Mouse (Mus musculus) liver, embryonic 15.5 days (tissue): ENCODE results near the gene Adamts13. TPM values are rescaled to one million over a fixed set of nuclear protein-coding genes. Genes with fewer than 3 reads are reported as not detected.

Source experiments
- ATAC-seq: fragments of 200-750 bp; cut with Nextera tagmentation; 2 replicates; pipeline ENCODE4 v1.8.0; 2017; ENCODE audit warnings: moderate number of reproducible peaks, mild to moderate bottlenecking, moderate library complexity; ENCODE audit not compliant: insufficient read depth
- H3K27ac ChIP-seq: fragments of 300-500 bp; sonication (generic); replicated peaks from 2 replicates; pipeline ENCODE4 v1.5.1; 2015; ENCODE audit warnings: mild to moderate bottlenecking, inconsistent platforms
- H3K27me3 ChIP-seq: fragments of 300-500 bp; sonication (generic); 2 replicates; pipeline ENCODE4 v1.6.1; 2015; ENCODE audit warnings: mild to moderate bottlenecking, inconsistent platforms
- H3K36me3 ChIP-seq: fragments of 300-500 bp; sonication (generic); replicated peaks from 2 replicates; pipeline ENCODE4 v1.6.1; 2015; ENCODE audit warnings: moderate library complexity, mild to moderate bottlenecking, inconsistent platforms
- H3K4me1 ChIP-seq: fragments of 300-500 bp; sonication (generic); replicated peaks from 2 replicates; pipeline ENCODE4 v1.6.1; 2015; ENCODE audit warnings: inconsistent platforms
- H3K4me2 ChIP-seq: fragments of 300-500 bp; sonication (generic); 2 replicates; pipeline ENCODE4 v1.6.1; 2015; ENCODE audit warnings: moderate library complexity, mild to moderate bottlenecking, inconsistent platforms
- H3K4me3 ChIP-seq: fragments of 300-500 bp; sonication (generic); replicated peaks from 2 replicates; pipeline ENCODE4 v1.5.1; 2015; ENCODE audit warnings: mild to moderate bottlenecking, inconsistent platforms
- H3K9ac ChIP-seq: fragments of 300-500 bp; sonication (generic); 2 replicates; pipeline ENCODE4 v1.6.1; 2015; ENCODE audit warnings: moderate library complexity, mild to moderate bottlenecking, inconsistent platforms
- H3K9me3 ChIP-seq: fragments of 300-500 bp; sonication (generic); replicated peaks from 2 replicates; pipeline ENCODE4 v1.6.1; 2016; ENCODE audit warnings: inconsistent platforms
- WGBS: fragments of 180-500 bp; shearing (Covaris S2); methylation state at CpG from one replicate; pipeline ENCODE4 v1.1.7; 2015; ENCODE audit warnings: mixed read lengths; ENCODE audit not compliant: insufficient replicate concordance; 5-methylcytosine and 5-hydroxymethylcytosine counted together
- polyA plus RNA-seq: library from polyadenylated mRNA; unstranded; fragments of >200 nt; fragmentation: Nextera tagmentation; extraction: Ambion mirVana; gene quantifications from 2 replicates; pipeline ENCODE4 v1.2.1, GENCODE M21; 2015

The Adamts13 gene
- polyA plus RNA-seq, 1 experiment from 2014 or later, result 1.6 TPM

DNA sequence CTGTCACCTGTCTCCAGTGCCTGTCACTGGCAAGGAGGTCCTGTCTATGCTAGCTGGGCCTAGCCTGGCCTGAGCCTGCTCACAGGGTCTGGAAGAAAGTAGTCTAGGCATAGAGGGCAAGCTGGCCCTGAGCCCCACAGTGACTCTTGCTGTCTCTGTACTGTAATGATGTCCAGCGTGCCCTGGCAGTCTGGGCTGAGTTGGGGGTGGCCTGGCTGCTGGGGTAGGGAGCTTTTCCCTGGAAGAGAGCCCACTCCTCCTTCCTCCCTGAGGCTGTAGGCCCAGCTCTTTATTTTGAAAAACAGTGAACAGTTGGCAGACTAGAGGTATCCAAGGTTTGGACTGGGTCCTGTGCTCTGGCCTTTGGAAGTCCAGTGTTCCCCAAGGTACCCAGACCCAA, 47.9 kb downstream of the Adamts13 start:
- no peak overlapping the region for H3K27ac ChIP-seq
- ATAC-seq, result no peak
- no peaks in the 10 kb centered on the region for H3K9me3 ChIP-seq
- H3K27me3 ChIP-seq, result no peaks in the 10 kb centered on the region
- H3K4me1 ChIP-seq, result peaks cover 9% of the 10 kb centered on the region; the same call in 1 of the 2 replicates
- 56% methylated on average over 1 of the region's 1 CpGs for WGBS
- no peak overlapping the region for H3K4me2 ChIP-seq
- H3K9ac ChIP-seq, result no peak overlapping the region
- H3K4me3 ChIP-seq, result no peak overlapping the region
- peaks cover 13% of the 10 kb centered on the region for H3K36me3 ChIP-seq

GRCm38 (mm10) chr2:27022612-27023011, 49.4 kb downstream of the Adamts13 start:
- WGBS, result 60% methylated on average over 6 of the region's 6 CpGs

GRCm38 (mm10) chr2:27024136-27024535, 50.9 kb downstream of the Adamts13 start:
- Histone ChIP-seq H3K36me3 (0 out of 2 replicates have a peak, but pooled peaks cover 3% of the 10 kb centered on the region), H3K4me2 (no peak overlapping the region), H3K27ac (no peak overlapping the region), H3K9me3 (no peaks in the 10 kb centered on the region), H3K4me3 (no peak overlapping the region), H3K27me3 (peaks cover 30% of the 10 kb centered on the region), H3K4me1 (peaks cover 26% of the 10 kb centered on the region), H3K9ac (no peak overlapping the region)
- ATAC-seq, result no peak
- WGBS, result 72% methylated on average over 14 of the region's 14 CpGs

More at GRCm38 (mm10) chr2:27022612-27023011, 49.4 kb downstream of the Adamts13 start:
- H3K27me3 ChIP-seq, result peaks cover 15% of the 10 kb centered on the region
- ATAC-seq, result no peak
- H3K9me3 ChIP-seq, result no peaks in the 10 kb centered on the region
- peaks cover 9% of the 10 kb centered on the region; the same call in 1 of the 2 replicates for H3K36me3 ChIP-seq
- no peak overlapping the region for H3K9ac ChIP-seq
- no peak overlapping the region for H3K4me3 ChIP-seq
- no peak overlapping the region for H3K4me2 ChIP-seq
- peaks cover 18% of the 10 kb centered on the region; the same call in 1 of the 2 replicates for H3K4me1 ChIP-seq
- no peak overlapping the region for H3K27ac ChIP-seq

- Histone ChIP-seq H3K4me2 (no peak overlapping the region), H3K4me3 (no peak overlapping the region), H3K27me3 (peaks cover 39% of the 10 kb centered on the region), H3K36me3 (no peaks in the 10 kb centered on the region), H3K9ac (no peak overlapping the region), H3K4me1 (peaks cover 26% of the 10 kb centered on the region), H3K27ac (no peak overlapping the region), H3K9me3 (no peaks in the 10 kb centered on the region)
- no peak for ATAC-seq
- WGBS, result 59% methylated on average over 3 of the region's 3 CpGs
Observed at GRCm38 (mm10) chr2:27025545-27025944, 52.3 kb downstream of the Adamts13 start.

DNA sequence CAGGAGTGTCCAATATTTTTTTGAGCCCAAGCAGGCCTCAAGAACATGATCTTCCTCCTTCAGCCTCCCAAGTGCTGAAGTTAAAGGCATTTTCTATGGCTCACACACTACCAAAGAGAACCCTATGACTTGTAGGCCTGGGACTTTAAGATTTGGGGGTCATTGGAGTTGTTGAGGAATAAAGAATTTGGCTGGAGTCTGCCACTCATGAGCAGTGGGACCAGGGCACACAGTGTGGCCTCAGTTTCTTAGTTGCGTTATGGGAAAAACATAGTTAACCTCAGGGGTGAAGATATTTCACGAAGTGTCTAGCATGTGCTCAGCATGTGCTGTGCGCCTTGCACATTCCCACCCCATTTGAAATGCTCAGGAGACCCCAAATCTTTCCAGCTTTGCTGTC, 53.1 kb downstream of the Adamts13 start:
- Histone ChIP-seq H3K9ac (no peak overlapping the region), H3K9me3 (no peaks in the 10 kb centered on the region), H3K27ac (no peak overlapping the region), H3K4me2 (no peak overlapping the region), H3K4me1 (peaks cover 26% of the 10 kb centered on the region), H3K36me3 (no peaks in the 10 kb centered on the region), H3K4me3 (no peak overlapping the region), H3K27me3 (peaks cover 39% of the 10 kb centered on the region)
- no peak for ATAC-seq
- 69% methylated on average over 3 of the region's 3 CpGs for WGBS

GRCm38 (mm10) chr2:27026857-27027617, 53.8 kb downstream of the Adamts13 start:
- H3K9me3 ChIP-seq, result no peaks in the 10 kb centered on the region
- no peak overlapping the region for H3K4me2 ChIP-seq
- no peak for ATAC-seq
- H3K4me1 ChIP-seq, result peaks cover 26% of the 10 kb centered on the region
- no peak overlapping the region for H3K27ac ChIP-seq
- peaks cover 39% of the 10 kb centered on the region for H3K27me3 ChIP-seq
- whole genome bisulfite sequencing, result 37% methylated on average over 10 of the region's 10 CpGs
- no peak overlapping the region for H3K9ac ChIP-seq
- no peak overlapping the region for H3K4me3 ChIP-seq
- no peaks in the 10 kb centered on the region for H3K36me3 ChIP-seq

DNA sequence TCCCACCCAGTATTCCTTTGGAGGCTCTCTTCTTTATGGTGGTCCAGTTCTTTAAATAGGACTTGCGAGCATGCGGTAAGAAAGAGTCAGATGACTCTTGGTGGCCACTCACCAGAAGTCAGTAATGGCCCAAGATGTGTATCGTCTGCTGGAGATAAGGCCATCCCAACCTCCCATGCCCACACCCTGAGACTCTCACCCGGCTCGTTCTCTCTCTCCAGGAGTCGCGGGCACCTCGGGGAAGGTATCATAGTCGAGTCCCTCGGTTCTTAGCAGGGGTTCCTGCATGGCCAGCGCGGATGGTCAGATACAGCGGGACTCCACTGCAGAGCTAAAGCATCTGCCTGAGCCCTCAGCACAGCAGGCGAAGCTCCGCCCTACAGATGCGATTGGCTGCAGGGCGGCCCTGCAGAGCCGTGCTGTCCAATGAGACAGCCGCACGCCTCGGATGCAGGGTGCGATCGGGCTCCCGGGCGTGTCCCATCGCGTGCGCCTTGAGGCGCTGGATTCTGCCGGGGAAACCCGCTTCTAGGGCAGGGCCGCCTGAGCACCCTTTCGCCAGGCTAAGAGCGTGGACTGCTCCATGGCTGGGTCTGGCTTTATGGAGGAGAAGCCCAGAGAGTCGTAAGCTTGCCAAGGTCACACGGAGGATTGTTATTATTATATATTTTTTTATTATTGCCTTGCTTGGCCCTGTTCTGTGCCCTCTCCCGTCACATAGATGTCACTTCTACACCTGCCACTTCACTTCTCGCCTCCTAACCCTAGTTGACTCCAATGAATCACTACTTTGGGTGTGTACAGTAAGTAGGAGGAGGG, 54.6 kb downstream of the Adamts13 start, which contains the start of gene Slc2a6:
Slc2a6 (minus strand) TSS at position 381 of the 819 bp plus-strand sequence.
- no peaks in the 10 kb centered on the region for H3K36me3 ChIP-seq
- peak; percentile 85 for ATAC-seq
- no peaks in the 10 kb centered on the region for H3K9me3 ChIP-seq
- H3K4me2 ChIP-seq, result peak within 1 kb of the TSS; percentile 50
- H3K27me3 ChIP-seq, result peaks cover 39% of the 10 kb centered on the region
- H3K4me1 ChIP-seq, result peaks cover 26% of the 10 kb centered on the region
- H3K27ac ChIP-seq, result no peak within 1 kb of the TSS
- WGBS, result 3% methylated on average over 38 of the region's 38 CpGs
- no peak within 1 kb of the TSS for H3K9ac ChIP-seq
- no peak within 1 kb of the TSS for H3K4me3 ChIP-seq

GRCm38 (mm10) chr2:27028437-27029015, 55.3 kb downstream of the Adamts13 start:
- Histone ChIP-seq H3K36me3 (no peaks in the 10 kb centered on the region), H3K4me2 (peak overlapping the region; percentile 50), H3K27ac (no peak overlapping the region), H3K27me3 (peaks cover 39% of the 10 kb centered on the region), H3K4me3 (no peak overlapping the region), H3K4me1 (peaks cover 26% of the 10 kb centered on the region), H3K9me3 (no peaks in the 10 kb centered on the region), H3K9ac (no peak overlapping the region)
- no peak for ATAC-seq
- WGBS, result 21% methylated on average over 4 of the region's 4 CpGs

- H3K36me3 ChIP-seq, result no peaks in the 10 kb centered on the region
- ATAC-seq, result no peak
- H3K4me3 ChIP-seq, result no peak overlapping the region
- H3K4me2 ChIP-seq, result no peak overlapping the region
- H3K4me1 ChIP-seq, result peaks cover 10% of the 10 kb centered on the region
- no peaks in the 10 kb centered on the region for H3K9me3 ChIP-seq
- H3K9ac ChIP-seq, result no peak overlapping the region
- H3K27me3 ChIP-seq, result peaks cover 26% of the 10 kb centered on the region
- WGBS, result 47% methylated on average over 2 of the region's 2 CpGs
- no peak overlapping the region for H3K27ac ChIP-seq
Observed at GRCm38 (mm10) chr2:27032361-27032760, 59.1 kb downstream of the Adamts13 start.

DNA sequence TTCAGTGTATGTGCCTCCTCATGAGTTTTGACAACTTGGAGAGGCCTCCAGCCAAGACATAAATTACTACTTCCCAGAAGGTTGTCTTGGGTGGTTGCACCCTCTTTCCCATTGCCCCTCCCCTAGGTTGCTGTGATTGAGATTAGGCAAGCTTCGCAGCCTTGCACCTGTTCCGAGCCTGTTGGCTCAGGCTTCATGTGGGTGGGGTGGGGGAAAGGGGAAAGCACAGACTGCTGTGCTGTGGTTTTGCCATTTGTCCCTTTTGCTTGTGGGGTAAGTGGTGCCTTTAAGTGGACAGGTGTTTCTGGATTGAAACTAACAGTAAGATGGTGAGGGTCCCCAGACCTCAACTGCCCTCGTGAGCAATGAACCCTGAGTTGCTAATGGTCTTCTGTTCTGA, 62.8 kb downstream of the Adamts13 start:
- Histone ChIP-seq H3K9ac (no peak overlapping the region), H3K27ac (no peak overlapping the region), H3K4me2 (no peak overlapping the region), H3K27me3 (no peaks in the 10 kb centered on the region), H3K4me1 (0 out of 2 replicates have a peak, but pooled peaks cover 1% of the 10 kb centered on the region), H3K36me3 (no peaks in the 10 kb centered on the region), H3K4me3 (no peak overlapping the region), H3K9me3 (no peaks in the 10 kb centered on the region)
- no peak for ATAC-seq
- WGBS, result 47% methylated on average over 3 of the region's 3 CpGs

DNA sequence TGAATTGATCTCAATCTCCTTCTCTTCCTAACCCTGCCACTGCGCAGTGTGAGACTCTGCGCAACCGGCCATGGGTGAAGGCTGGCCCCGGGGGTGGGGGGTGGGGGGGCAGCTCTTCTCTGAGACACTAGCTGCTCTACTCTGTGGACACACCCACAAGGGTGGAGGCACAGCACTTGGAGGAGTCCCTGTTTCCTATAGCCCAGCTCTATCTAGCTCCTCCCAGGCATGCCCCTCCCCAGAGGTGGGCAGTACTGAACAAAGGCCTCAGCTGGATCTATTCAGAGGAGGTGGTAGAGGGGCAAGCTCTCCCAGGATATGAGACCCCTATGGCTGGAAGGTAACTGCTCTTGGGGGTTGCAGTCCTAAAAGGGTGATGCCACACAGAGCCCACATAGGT, 63.8 kb downstream of the Adamts13 start:
- no peaks in the 10 kb centered on the region for H3K27me3 ChIP-seq
- no peak overlapping the region for H3K4me2 ChIP-seq
- no peak overlapping the region for H3K27ac ChIP-seq
- 57% methylated on average over 4 of the region's 4 CpGs for WGBS
- H3K4me3 ChIP-seq, result no peak overlapping the region
- no peaks in the 10 kb centered on the region for H3K36me3 ChIP-seq
- no peak for ATAC-seq
- H3K4me1 ChIP-seq, result peaks cover 7% of the 10 kb centered on the region; the same call in 1 of the 2 replicates
- no peaks in the 10 kb centered on the region for H3K9me3 ChIP-seq
- no peak overlapping the region for H3K9ac ChIP-seq
